Mouse (Mus musculus): Measurements from ENCODE around the gene Meltf. TPM values are rescaled to one million over a fixed set of nuclear protein-coding genes. Genes with fewer than 3 reads are reported as not detected.

The Meltf gene
- polyA plus RNA-seq, 1 experiment from 2014 or later: 2.5 TPM

- WGBS: 85% methylated on average over 6 of the region's 6 CpGs
- ATAC-seq (ENCODE audit: low FRiP score, low read depth): no peak
- no peak overlapping the region for H3K4me3 ChIP-seq
These were observed 47.5 kb downstream of the Meltf start for GRCm38 (mm10) chr16:31926091-31926490.

GRCm38 (mm10) chr16:31926547-31927182, 48.1 kb downstream of the Meltf start:
- H3K4me3 ChIP-seq: no peak overlapping the region
- no peaks in the 10 kb centered on the region for H3K4me1 ChIP-seq
- H3K9me3 ChIP-seq: no peaks in the 10 kb centered on the region
- no peak overlapping the region for H3K9ac ChIP-seq
- peaks cover 8% of the 10 kb centered on the region; the same call in 1 of the 2 replicates for H3K27me3 ChIP-seq
- ATAC-seq (ENCODE audit: low FRiP score, low read depth): no peak
- 76% methylated on average over 13 of the region's 13 CpGs for WGBS
- H3K4me2 ChIP-seq (replicated peaks): no peak overlapping the region
- no peaks in the 10 kb centered on the region for H3K36me3 ChIP-seq
- H3K27ac ChIP-seq: no peak overlapping the region

More at GRCm38 (mm10) chr16:31926091-31926490, 47.5 kb downstream of the Meltf start:
- no peaks in the 10 kb centered on the region for H3K36me3 ChIP-seq
- H3K9me3 ChIP-seq: no peaks in the 10 kb centered on the region
- no peak overlapping the region for H3K4me2 ChIP-seq (replicated peaks)
- H3K9ac ChIP-seq: no peak overlapping the region
- H3K27ac ChIP-seq: no peak overlapping the region
- H3K4me1 ChIP-seq: no peaks in the 10 kb centered on the region
- H3K27me3 ChIP-seq: peaks cover 2% of the 10 kb centered on the region; the same call in 1 of the 2 replicates

- ATAC-seq (ENCODE audit: low FRiP score, low read depth): no peak
- H3K4me1 ChIP-seq: no peaks in the 10 kb centered on the region
- no peaks in the 10 kb centered on the region for H3K9me3 ChIP-seq
- peaks cover 12% of the 10 kb centered on the region; the same call in 1 of the 2 replicates for H3K27me3 ChIP-seq
- H3K27ac ChIP-seq: no peak overlapping the region
- no peak overlapping the region for H3K4me3 ChIP-seq
- H3K9ac ChIP-seq: no peak overlapping the region
- WGBS: 87% methylated on average over 5 of the region's 5 CpGs
- no peak overlapping the region for H3K4me2 ChIP-seq (replicated peaks)
- no peaks in the 10 kb centered on the region for H3K36me3 ChIP-seq
These were observed 48.8 kb downstream of the Meltf start for GRCm38 (mm10) chr16:31927412-31927811.

- Histone ChIP-seq H3K27ac (no peak overlapping the region), H3K36me3 (no peaks in the 10 kb centered on the region), H3K4me3 (no peak overlapping the region), H3K4me1 (peaks cover 25% of the 10 kb centered on the region), H3K4me2 (replicated peaks) (0 out of 2 replicates have a peak overlapping the region, but pooled peaks have one; percentile 22), H3K27me3 (peaks cover 47% of the 10 kb centered on the region), H3K9me3 (no peaks in the 10 kb centered on the region), H3K9ac (no peak overlapping the region)
- ATAC-seq (ENCODE audit: low FRiP score, low read depth): no peak
- 59% methylated on average over 17 of the region's 17 CpGs for WGBS
These were observed 52.7 kb downstream of the Meltf start for GRCm38 (mm10) chr16:31931330-31931729.

GRCm38 (mm10) chr16:31932255-31932654, 53.6 kb downstream of the Meltf start:
- H3K27me3 ChIP-seq: peaks cover 55% of the 10 kb centered on the region
- peaks cover 25% of the 10 kb centered on the region for H3K4me1 ChIP-seq
- H3K9ac ChIP-seq: no peak overlapping the region
- no peak for ATAC-seq (ENCODE audit: low FRiP score, low read depth)
- H3K36me3 ChIP-seq: no peaks in the 10 kb centered on the region
- H3K4me3 ChIP-seq: no peak overlapping the region
- H3K9me3 ChIP-seq: 0 out of 2 replicates have a peak, but pooled peaks cover 3% of the 10 kb centered on the region
- H3K27ac ChIP-seq: no peak overlapping the region
- 63% methylated on average over 5 of the region's 5 CpGs for WGBS
- H3K4me2 ChIP-seq (replicated peaks): peak overlapping the region; percentile 94; the same call in 1 of the 2 replicates

GRCm38 (mm10) chr16:31932840-31933697, 54.5 kb downstream of the Meltf start:
- Histone ChIP-seq H3K4me1 (peaks cover 25% of the 10 kb centered on the region), H3K36me3 (no peaks in the 10 kb centered on the region), H3K9ac (peak overlapping the region; percentile 71), H3K27ac (no peak overlapping the region), H3K9me3 (0 out of 2 replicates have a peak, but pooled peaks cover 3% of the 10 kb centered on the region), H3K4me2 (replicated peaks) (peak overlapping the region; percentile 94), H3K4me3 (peak overlapping the region; percentile 55), H3K27me3 (peaks cover 55% of the 10 kb centered on the region)
- peak; percentile 96 for ATAC-seq (ENCODE audit: low FRiP score, low read depth)
- under 1% methylated on average over 50 of the region's 50 CpGs for WGBS

DNA sequence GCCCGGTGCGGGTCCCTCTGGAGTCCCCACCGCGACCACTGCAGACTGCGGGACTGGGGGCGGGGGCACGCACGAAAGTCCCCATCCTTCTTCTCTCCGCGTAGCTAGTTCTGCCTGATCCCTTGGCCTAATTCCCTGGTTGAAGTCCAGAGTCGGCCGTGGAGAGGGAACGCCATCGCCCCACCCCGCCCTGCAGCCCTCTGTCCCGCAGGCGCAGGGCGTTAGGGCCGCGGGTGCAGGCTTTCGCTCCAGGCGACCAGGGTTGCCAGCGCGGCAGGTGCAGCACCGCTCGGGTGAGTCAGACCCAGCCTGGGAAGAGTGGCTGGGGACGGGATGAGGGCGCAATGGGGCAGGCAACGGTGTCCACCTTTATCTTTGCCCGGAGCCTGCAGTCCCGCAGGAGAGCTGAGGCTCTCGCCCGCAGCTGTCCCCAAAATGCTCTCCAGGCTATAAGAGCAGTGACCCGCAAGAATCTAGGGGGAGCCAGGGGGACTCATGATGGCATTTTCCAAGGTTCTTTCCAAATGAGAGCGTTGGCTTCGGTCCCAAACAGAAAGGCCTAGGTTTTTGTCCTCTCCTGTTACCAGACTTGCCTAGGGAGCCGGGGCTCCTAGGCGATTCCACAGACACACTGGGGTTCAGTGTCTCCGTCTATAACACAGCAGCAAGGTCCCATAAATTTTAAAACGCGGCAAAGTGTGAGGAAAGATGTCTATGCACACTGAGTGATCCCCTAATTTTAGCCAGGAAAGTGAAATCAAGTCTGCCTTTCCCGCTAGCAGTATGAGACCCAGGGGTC, 55.3 kb downstream of the Meltf start, which contains the start of gene Pigz:
Pigz (plus strand) TSS at position 101 of the 799 bp plus-strand sequence.
- 8% methylated on average over 42 of the region's 42 CpGs for WGBS
- H3K4me1 ChIP-seq: peaks cover 25% of the 10 kb centered on the region
- H3K4me2 ChIP-seq (replicated peaks): peak within 1 kb of the TSS; percentile 94
- no peaks in the 10 kb centered on the region for H3K36me3 ChIP-seq
- peak within 1 kb of the TSS; percentile 55 for H3K4me3 ChIP-seq
- H3K9me3 ChIP-seq: 0 out of 2 replicates have a peak, but pooled peaks cover 3% of the 10 kb centered on the region
- peak within 1 kb of the TSS; percentile 71 for H3K9ac ChIP-seq
- ATAC-seq (ENCODE audit: low FRiP score, low read depth): no peak
- H3K27ac ChIP-seq: no peak within 1 kb of the TSS
- peaks cover 55% of the 10 kb centered on the region for H3K27me3 ChIP-seq

GRCm38 (mm10) chr16:31934550-31935010, 56.0 kb downstream of the Meltf start:
- H3K9ac ChIP-seq: 0 out of 2 replicates have a peak overlapping the region, but pooled peaks have one; percentile 25
- H3K4me3 ChIP-seq: peak overlapping the region; percentile 55
- no peaks in the 10 kb centered on the region for H3K36me3 ChIP-seq
- H3K9me3 ChIP-seq: 0 out of 2 replicates have a peak, but pooled peaks cover 3% of the 10 kb centered on the region
- H3K27me3 ChIP-seq: peaks cover 55% of the 10 kb centered on the region
- ATAC-seq (ENCODE audit: low FRiP score, low read depth): no peak
- peaks cover 25% of the 10 kb centered on the region for H3K4me1 ChIP-seq
- 29% methylated on average over 13 of the region's 13 CpGs for WGBS
- H3K4me2 ChIP-seq (replicated peaks): peak overlapping the region; percentile 57
- no peak overlapping the region for H3K27ac ChIP-seq

- Histone ChIP-seq H3K4me3 (peak overlapping the region; percentile 35), H3K27me3 (peaks cover 55% of the 10 kb centered on the region), H3K9me3 (0 out of 2 replicates have a peak, but pooled peaks cover 3% of the 10 kb centered on the region), H3K4me2 (replicated peaks) (peak overlapping the region; percentile 57), H3K9ac (peak overlapping the region; percentile 39), H3K4me1 (peaks cover 25% of the 10 kb centered on the region), H3K36me3 (no peaks in the 10 kb centered on the region), H3K27ac (no peak overlapping the region)
- 5% methylated on average over 36 of the region's 36 CpGs for WGBS
- no peak for ATAC-seq (ENCODE audit: low FRiP score, low read depth)
These were observed 56.7 kb downstream of the Meltf start for GRCm38 (mm10) chr16:31935091-31935979.

GRCm38 (mm10) chr16:31936568-31936967, 58.0 kb downstream of the Meltf start:
- peaks cover 25% of the 10 kb centered on the region for H3K4me1 ChIP-seq
- H3K9me3 ChIP-seq: 0 out of 2 replicates have a peak, but pooled peaks cover 3% of the 10 kb centered on the region
- H3K27me3 ChIP-seq: peaks cover 48% of the 10 kb centered on the region
- H3K36me3 ChIP-seq: no peaks in the 10 kb centered on the region
- no peak overlapping the region for H3K9ac ChIP-seq
- H3K4me2 ChIP-seq (replicated peaks): no peak overlapping the region
- no peak overlapping the region for H3K27ac ChIP-seq
- no peak overlapping the region for H3K4me3 ChIP-seq
- 85% methylated on average over 4 of the region's 4 CpGs for WGBS
- ATAC-seq (ENCODE audit: low FRiP score, low read depth): no peak
